Mouse (Mus musculus): ENCODE measurements around the gene Nptxr. TPM values are rescaled to one million over a fixed set of nuclear protein-coding genes. Genes with fewer than 3 reads are reported as not detected.

Nptxr gene
- total RNA-seq, 2 experiments from 2014 or later = 5.1 to 5.5 TPM

GRCm38 (mm10) chr15:79792455-79792854 lies 12.1 kb downstream of the Nptxr start:
- no peak for DNase-seq (ENCODE audit: low spot score in 2 of 2)

- peak; percentile 37 to 50 for DNase-seq (ENCODE audit: low spot score in 2 of 2)
Observed at GRCm38 (mm10) chr15:79791502-79791901, 13.1 kb downstream of the Nptxr start.

GRCm38 (mm10) chr15:79790905-79791304 lies 13.7 kb downstream of the Nptxr start:
- DNase-seq (ENCODE audit: low spot score in 2 of 2) = no peak

- no peak for DNase-seq (ENCODE audit: low spot score in 2 of 2)
Observed at GRCm38 (mm10) chr15:79790111-79790510, 14.5 kb downstream of the Nptxr start.

GRCm38 (mm10) chr15:79787815-79788214 lies 16.8 kb downstream of the Nptxr start:
- no peak for DNase-seq (ENCODE audit: low spot score in 2 of 2)

- no peak for DNase-seq (ENCODE audit: low spot score in 2 of 2)
Observed at GRCm38 (mm10) chr15:79785056-79785455, 19.5 kb downstream of the Nptxr start.

- no peak for DNase-seq (ENCODE audit: low spot score in 2 of 2)
Observed at GRCm38 (mm10) chr15:79777749-79778148, 26.8 kb downstream of the Nptxr start, which contains the start of gene Dnal4. Gene Dnal4, minus strand, starts transcription at chr15:79777849.

- DNase-seq (ENCODE audit: low spot score in 2 of 2) = no peak
Observed at GRCm38 (mm10) chr15:79775662-79776061, 28.9 kb downstream of the Nptxr start.

DNA sequence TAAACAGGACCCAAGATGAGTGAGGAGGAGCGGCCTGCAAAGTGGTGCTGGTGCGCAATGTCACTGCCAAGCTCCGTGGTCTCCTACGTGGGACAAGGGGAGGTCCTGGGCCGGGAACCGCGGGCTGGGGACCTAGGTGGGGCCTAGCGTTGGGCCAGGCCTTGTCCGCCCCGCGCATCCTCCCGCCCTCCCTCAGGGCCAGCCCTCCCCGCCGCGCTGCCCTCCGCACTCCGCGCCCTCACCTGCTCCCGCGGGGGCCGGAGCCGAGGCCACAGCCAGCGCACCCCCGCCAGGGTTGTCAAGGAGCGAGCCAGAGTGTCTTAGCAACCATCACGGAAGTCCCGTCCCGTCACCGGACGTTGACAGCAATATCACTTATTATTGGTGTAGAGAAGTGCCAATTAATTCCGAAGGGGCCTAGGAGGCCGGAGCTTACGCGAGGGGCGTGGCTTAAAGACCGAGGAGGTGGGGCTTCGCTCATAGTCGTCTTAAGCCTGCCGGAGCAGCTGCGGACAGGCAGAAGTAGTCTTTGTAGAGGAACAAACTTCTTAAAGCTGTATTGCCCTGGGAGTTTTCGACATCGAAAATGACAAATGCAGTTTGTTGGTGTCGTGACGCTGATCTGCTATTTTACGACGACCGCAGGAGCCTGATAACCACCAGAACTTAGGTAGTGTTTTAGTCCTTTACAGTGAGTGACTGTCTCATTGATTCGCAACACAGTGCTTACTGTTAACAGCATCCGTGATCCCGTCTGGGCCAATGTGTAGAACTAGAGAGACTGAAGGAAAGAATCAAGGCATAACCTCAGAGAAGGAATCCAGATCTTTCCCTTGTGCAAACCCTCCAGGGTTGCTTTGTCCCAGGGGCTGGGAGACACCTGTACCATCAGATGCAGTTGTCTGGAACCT lies 30.2 kb downstream of the Nptxr start:
- DNase-seq (ENCODE audit: low spot score in 2 of 2) = peak; percentile 84 to 90

- DNase-seq (ENCODE audit: low spot score in 2 of 2) = no peak
Observed at GRCm38 (mm10) chr15:79770629-79771240, 33.8 kb downstream of the Nptxr start.

DNA sequence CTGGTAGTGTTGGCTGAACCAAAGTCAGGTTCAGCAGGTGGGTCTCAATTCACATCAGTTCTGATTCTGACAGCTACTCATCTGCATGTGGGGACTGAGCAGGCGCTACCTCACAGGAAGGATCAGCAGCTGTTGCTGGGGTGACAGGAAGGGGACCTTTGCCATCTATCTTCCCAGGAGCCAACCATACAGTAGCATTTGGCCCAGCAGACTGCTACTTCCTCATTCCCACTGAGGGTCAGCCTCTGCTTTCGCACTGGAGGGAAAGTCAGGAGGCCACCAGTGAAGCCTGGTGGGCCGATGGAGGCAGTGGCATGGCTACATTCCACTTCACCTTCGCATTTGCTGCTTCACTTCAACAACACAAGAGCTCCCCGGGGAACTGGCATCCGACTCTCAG lies 36.3 kb downstream of the Nptxr start:
- no peak for DNase-seq (ENCODE audit: low spot score in 2 of 2)

GRCm38 (mm10) chr15:79767327-79767961 lies 37.1 kb downstream of the Nptxr start:
- no peak for DNase-seq (ENCODE audit: low spot score in 2 of 2)

- DNase-seq (ENCODE audit: low spot score in 2 of 2) = no peak
Observed at GRCm38 (mm10) chr15:79766586-79767071, 37.9 kb downstream of the Nptxr start.

- no peak for DNase-seq (ENCODE audit: low spot score in 2 of 2)
Observed at GRCm38 (mm10) chr15:79766168-79766567, 38.4 kb downstream of the Nptxr start.

- DNase-seq (ENCODE audit: low spot score in 2 of 2) = no peak
Observed at GRCm38 (mm10) chr15:79765361-79765760, 39.2 kb downstream of the Nptxr start.

DNA sequence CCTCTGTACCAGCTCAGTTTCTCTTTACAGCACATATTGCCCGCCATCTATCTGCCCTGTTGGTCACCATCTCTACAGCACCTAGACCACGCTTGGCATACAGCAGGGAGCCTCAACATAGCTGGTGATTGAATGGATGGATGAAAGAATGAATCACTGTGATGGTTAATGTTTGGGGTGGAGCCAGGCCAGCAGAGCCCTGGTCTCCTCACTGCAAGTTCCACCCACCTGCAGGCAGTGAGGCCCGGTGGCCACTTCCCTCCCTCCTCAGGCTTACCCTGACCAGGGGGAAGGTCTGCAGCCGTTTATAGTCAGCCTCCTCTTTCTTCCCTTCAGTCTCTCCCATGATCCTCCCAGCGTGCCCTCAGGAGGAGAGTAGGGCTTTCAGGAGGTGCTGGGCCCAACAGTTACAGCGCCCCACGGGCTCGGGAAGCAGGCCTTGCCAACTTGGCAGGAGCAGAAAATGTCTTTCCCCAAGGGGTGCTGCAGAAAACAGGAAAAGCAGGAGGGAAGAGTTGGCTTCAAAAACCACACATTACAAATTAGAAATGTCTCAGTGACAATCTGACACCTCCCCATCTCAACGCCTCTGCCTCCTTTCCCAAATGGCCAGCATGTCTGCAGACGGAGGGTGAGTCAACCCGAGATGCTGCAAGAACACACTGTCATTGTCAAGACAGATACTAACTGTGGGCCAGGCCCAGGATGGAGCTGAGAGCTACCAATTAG lies 39.9 kb downstream of the Nptxr start:
- DNase-seq (ENCODE audit: low spot score in 2 of 2) = no peak

- no peak for DNase-seq (ENCODE audit: low spot score in 2 of 2)
Observed at GRCm38 (mm10) chr15:79763601-79764246, 40.8 kb downstream of the Nptxr start.

- no peak for DNase-seq (ENCODE audit: low spot score in 2 of 2)
Observed at GRCm38 (mm10) chr15:79763001-79763400, 41.6 kb downstream of the Nptxr start.

DNA sequence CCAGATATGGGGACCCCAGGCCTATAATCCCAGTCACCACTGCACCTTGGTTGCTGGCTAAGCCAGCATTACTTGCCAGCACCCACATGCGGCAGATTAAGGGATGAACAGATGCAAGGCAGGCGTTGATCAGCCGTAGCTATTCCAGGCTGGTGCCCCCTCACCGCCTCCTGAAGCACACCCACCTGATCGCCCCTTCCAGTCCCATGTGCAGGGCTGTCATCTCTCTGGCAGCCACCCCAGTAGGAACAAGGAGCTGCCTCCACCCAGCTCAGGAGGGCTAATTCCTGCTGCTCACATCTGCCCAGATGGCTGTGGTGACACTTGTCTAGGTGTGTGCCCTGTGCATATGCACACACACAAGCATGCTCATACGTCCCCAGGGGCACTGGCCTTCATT lies 43.6 kb downstream of the Nptxr start:
- DNase-seq (ENCODE audit: low spot score in 2 of 2) = no peak

DNA sequence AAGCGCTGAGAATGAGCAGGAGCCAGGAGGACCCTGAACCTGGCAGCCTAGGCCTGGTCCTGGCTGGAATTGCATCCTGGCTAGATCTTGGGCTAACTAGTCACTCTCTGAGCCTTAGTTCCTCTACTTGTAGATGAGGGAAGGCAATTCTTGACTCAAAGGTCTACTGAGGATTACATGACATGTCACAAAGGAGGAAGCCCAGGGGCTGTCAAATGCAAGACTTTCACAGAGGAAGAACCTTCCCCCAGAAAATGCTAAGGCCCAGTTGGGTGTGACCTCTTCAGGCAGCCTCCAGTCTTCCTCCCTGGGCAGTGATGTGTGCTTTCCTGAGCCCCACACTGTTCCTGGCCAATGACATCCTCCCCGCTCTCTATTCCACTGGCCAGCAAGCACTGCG lies 47.4 kb downstream of the Nptxr start:
- DNase-seq (ENCODE audit: low spot score in 2 of 2) = no peak
